Mouse (Mus musculus) ES-E14 (cell line): Measurements from ENCODE around the gene Tmem131.

ENCODE experiments used
- CHD2 ChIP-seq: IDR thresholded peaks from 2 replicates; pipeline ENCODE4 v1.6.1; 2014; ENCODE audit warnings: mild to moderate bottlenecking, low read depth, low read length, inconsistent platforms
- MAFK ChIP-seq: IDR thresholded peaks from 2 replicates; pipeline ENCODE4 v1.6.1; 2014; ENCODE audit warnings: mild to moderate bottlenecking, low read depth, low read length, inconsistent platforms; ENCODE audit not compliant: insufficient read depth

DNA sequence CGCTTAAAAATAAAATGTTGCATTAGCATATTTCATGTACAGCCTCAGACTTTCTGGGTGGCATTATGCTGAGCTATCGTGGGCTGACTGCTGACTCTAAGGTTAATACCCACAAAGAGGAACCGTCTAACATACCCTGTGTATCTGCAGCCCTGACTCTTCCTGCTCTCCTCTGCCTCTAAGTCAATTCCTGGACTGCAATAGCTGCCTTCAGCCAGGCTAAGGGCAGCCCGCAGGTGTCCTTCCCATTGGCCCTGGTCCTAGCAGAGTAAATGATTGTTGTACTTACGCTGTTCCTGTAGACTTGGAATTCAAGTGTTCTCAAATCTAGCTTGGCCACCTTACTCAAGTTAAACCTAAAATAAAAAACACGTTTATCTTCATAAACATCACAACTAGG lies 128.3 kb downstream of the Tmem131 start:
- TF ChIP-seq MAFK, result no peak
- TF ChIP-seq CHD2, result no peak
